Mouse (Mus musculus) Muller cell, postnatal 12 days (primary cell): ENCODE measurements around the gene Chst8.
A peak's percentile ranks its signal among the peaks of the same experiment; 100 is the strongest.

ENCODE experiments used
- DNase-seq: peaks from one replicate; pipeline ENCODE4 v3.0.0-alpha.2; 2015; ENCODE audit errors: inconsistent ontology term

Chst8 gene

GRCm38 (mm10) chr7:34812531-34813111, at the start of gene Chst8:
TSS of gene Chst8 (minus strand) at chr7:34812711.
- DNase-seq: peak; percentile 84

GRCm38 (mm10) chr7:34858291-34858690, 45.8 kb upstream of the Chst8 start:
- DNase-seq: no peak

- no peak for DNase-seq
These were observed 42.4 kb upstream of the Chst8 start for GRCm38 (mm10) chr7:34854781-34855352.

GRCm38 (mm10) chr7:34853393-34853792, 40.9 kb upstream of the Chst8 start:
- no peak for DNase-seq

GRCm38 (mm10) chr7:34849660-34850059, 37.1 kb upstream of the Chst8 start:
- peak; percentile 12 for DNase-seq

- DNase-seq: no peak
These were observed 36.3 kb upstream of the Chst8 start for GRCm38 (mm10) chr7:34848811-34849210.

GRCm38 (mm10) chr7:34847900-34848299, 35.4 kb upstream of the Chst8 start:
- no peak for DNase-seq

- no peak for DNase-seq
These were observed 34.9 kb upstream of the Chst8 start for GRCm38 (mm10) chr7:34847410-34847809.

- no peak for DNase-seq
These were observed 26.2 kb upstream of the Chst8 start for GRCm38 (mm10) chr7:34838749-34839148.

GRCm38 (mm10) chr7:34838231-34838630, 25.7 kb upstream of the Chst8 start:
- DNase-seq: no peak

GRCm38 (mm10) chr7:34826255-34826909, 13.9 kb upstream of the Chst8 start:
- DNase-seq: no peak

- no peak for DNase-seq
These were observed 9.1 kb upstream of the Chst8 start for GRCm38 (mm10) chr7:34821587-34821986.

GRCm38 (mm10) chr7:34820554-34820953, 8.0 kb upstream of the Chst8 start:
- no peak for DNase-seq

- no peak for DNase-seq
These were observed 7.3 kb upstream of the Chst8 start for GRCm38 (mm10) chr7:34819796-34820195.

GRCm38 (mm10) chr7:34818660-34819059, 6.1 kb upstream of the Chst8 start:
- DNase-seq: no peak

GRCm38 (mm10) chr7:34816981-34817380, 4.5 kb upstream of the Chst8 start:
- no peak for DNase-seq

- DNase-seq: no peak
These were observed 2.3 kb upstream of the Chst8 start for GRCm38 (mm10) chr7:34814801-34815200.

- peak; percentile 39 for DNase-seq
These were observed 682 bp downstream of the Chst8 start for GRCm38 (mm10) chr7:34811531-34812526.

- DNase-seq: no peak
These were observed 1.5 kb downstream of the Chst8 start for GRCm38 (mm10) chr7:34811060-34811459.

- peak; percentile 71 for DNase-seq
These were observed 6.2 kb downstream of the Chst8 start for GRCm38 (mm10) chr7:34806307-34806706.

- DNase-seq: no peak
These were observed 6.8 kb downstream of the Chst8 start for GRCm38 (mm10) chr7:34805691-34806205.

- no peak for DNase-seq
These were observed 7.5 kb downstream of the Chst8 start for GRCm38 (mm10) chr7:34805042-34805441.
